Mouse (Mus musculus) ES-E14 (cell line): ENCODE measurements around the gene Anxa3.

Experiments
- CHD2 ChIP-seq: IDR thresholded peaks from 2 replicates; pipeline ENCODE4 v1.6.1; 2014; ENCODE audit warnings: mild to moderate bottlenecking, low read depth, low read length, inconsistent platforms
- HCFC1 ChIP-seq: IDR thresholded peaks from 2 replicates; pipeline ENCODE4 v1.6.1; 2012; ENCODE audit warnings: low read length, inconsistent platforms, borderline replicate concordance; ENCODE audit not compliant: insufficient read depth
- ZNF384 ChIP-seq: IDR thresholded peaks from 2 replicates; pipeline ENCODE4 v1.6.1; 2012; ENCODE audit warnings: low read depth, low read length, inconsistent platforms

DNA sequence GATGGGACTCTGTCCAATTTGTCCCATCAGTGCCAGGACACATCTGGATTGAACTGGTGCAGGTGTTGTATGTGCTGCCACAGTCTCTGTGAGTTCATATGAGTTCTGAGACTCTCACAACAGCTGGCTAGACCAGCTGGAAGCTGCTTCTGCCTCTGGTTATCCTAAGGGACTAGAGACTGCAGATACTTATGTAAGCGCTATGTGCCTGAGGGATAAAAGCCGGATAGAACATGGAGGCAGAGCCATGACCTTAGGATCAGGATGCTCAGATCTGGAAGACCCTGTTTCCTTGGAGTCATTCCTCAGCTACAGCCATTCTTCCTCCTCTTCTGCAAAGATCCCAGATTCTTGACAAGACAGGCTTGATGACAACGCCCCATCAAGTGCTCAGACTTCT, 60.3 kb downstream of the Anxa3 start:
- TF ChIP-seq HCFC1 (no peak), ZNF384 (no peak), CHD2 (no peak)
